Mouse (Mus musculus) testis, adult 2 months (tissue): Measurements from ENCODE around the gene Mllt3.

Experiments used
- CTCF ChIP-seq: fragments of 200-500 bp; IDR thresholded peaks from 2 replicates; pipeline ENCODE4 v1.5.1; 2012; ENCODE audit warnings: low read depth, mild to moderate bottlenecking, inconsistent platforms, low read length, moderate library complexity; ENCODE audit not compliant: control insufficient read depth, insufficient read depth, insufficient replicate concordance
- POLR2A ChIP-seq: fragments of 200-500 bp; IDR thresholded peaks from 2 replicates; pipeline ENCODE4 v1.6.1; 2012; ENCODE audit warnings: low read depth, mild to moderate bottlenecking, inconsistent platforms, low read length, moderate library complexity; ENCODE audit not compliant: control insufficient read depth

DNA sequence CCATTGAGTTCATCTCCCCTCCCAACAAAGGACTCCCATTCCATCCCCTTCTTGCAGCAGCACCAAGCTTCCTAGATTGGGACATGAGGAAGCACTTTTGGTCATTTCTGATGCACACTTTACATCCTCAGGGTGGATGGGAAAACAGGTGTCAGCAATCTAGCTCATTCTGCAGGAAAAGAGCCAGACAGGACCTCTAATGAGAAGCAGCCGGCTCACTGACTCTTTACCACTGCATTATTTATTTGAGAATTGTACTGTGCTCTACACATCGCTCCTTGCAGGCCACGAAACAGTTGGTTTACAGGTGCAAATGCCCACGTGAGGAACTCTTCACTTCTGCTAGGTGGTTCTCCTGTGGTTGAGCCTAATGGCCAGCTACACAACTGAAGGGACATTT lies 237.9 kb downstream of the Mllt3 start:
- TF ChIP-seq CTCF (no peak), POLR2A (no peak)
